Mouse (Mus musculus) gastrocnemius, postnatal 14 days (tissue): Measurements from ENCODE around the gene Nqo1. TPM values are rescaled to one million over a fixed set of nuclear protein-coding genes. Genes with fewer than 3 reads are reported as not detected.

Experiments
- DNase-seq: peaks from one replicate; pipeline ENCODE4 v3.0.0; 2021; ENCODE audit warnings: mixed read lengths
- intact Hi-C: fragments of 180-260 bp; cut with DNase I; formaldehyde crosslinking; loops from one replicate; pipeline ENCODE4 v1.15.1; 2025; ENCODE audit warnings: low total_unique reads
- long read RNA-seq, 2 experiments: library from polyadenylated mRNA; stranded (forward); transcript quantifications; one replicate each; pipeline ENCODE4 v2.0.0; 2021
- total RNA-seq, 2 experiments: library from RNA; stranded (reverse); gene quantifications; 2 replicates each; pipeline ENCODE4 v1.2.3; 2021

Nqo1 gene
- total RNA-seq = 1 to 10 TPM; 3.9 to 4.5 TPM
- long read RNA-seq, experiment 1, partial matches to known transcripts = 0 of 3 reads
- long read RNA-seq, experiment 1, other reads (novel, unspliced or antisense) = 0 of 3 reads
- long read RNA-seq, experiment 2, partial matches to known transcripts = 0 of 2 reads
- long read RNA-seq, experiment 2, other reads (novel, unspliced or antisense) = 0 of 2 reads

DNA sequence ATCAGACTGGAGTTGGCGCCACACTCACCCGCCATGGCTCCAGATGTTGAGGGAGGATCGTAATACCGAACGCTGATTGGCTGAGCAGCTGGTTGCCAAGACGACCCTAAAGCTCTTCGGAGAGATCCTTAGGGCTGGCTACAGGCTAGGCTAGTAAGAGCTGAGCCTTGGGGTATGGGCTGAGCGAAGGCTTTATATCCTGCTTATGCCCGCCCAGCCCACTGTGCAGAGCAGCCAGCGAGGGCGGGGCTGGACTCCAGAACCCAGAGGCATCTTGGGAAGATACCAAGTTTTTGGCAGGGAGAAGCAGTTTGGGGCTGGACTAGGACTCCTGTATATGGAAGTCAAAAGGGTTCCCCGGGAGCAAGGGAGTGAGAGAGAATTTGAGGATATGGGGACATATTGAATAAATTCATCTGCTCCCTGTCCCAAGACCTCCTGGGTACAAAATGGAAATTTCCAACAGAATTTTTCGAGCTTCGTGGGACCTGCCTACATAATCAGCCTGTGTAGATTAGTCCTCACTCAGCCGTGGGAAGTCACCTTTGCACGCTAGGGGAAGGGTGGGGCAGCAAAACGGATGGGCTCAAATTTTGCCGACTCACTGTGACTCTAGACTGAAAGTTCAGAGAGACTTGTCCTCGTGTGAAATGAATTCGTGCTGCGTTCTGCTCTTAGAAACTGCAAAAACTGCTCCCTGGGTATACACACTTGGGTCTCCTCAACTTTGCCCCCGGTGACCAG, at the start of gene Nqo1:
Nqo1 (minus strand) TSS at position 169 of the 744 bp plus-strand sequence.
- intact Hi-C loops = no loop called here

DNA sequence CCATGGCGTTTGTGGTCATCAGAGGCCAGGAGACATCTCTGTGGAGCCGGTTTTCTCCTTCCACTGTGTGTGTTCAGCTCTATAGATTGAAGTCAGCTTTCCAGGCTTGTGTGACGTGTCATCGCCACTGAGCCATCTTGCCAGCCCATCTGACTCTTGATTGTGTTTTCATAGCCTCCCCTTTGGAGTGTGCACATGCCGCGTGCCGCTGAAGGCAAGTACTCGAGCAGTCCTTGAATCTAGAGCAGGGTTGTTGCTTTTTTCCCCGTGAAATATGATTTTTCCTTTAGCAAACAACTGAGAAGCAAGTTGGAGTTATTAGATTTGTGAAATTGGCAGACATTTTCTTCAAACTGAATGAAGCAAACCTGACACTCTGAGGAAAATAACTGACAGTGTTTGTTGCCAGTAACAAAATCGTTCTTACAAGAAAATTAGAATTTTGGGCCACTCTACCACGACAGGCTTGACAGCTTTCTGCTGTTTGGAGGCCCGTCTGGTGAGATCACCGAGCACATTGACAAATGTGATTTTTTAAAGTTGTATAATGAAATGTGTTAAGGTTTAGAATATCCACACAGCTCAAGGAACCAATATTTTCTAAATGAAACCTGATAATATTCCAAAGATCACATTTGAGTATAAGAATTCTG, 48.5 kb upstream of the Nqo1 start:
- intact Hi-C loops = no loop called here
- no peak for DNase-seq

More for the DNA sequence above, at the start of gene Nqo1:
- DNase-seq = peak; percentile 78

DNA sequence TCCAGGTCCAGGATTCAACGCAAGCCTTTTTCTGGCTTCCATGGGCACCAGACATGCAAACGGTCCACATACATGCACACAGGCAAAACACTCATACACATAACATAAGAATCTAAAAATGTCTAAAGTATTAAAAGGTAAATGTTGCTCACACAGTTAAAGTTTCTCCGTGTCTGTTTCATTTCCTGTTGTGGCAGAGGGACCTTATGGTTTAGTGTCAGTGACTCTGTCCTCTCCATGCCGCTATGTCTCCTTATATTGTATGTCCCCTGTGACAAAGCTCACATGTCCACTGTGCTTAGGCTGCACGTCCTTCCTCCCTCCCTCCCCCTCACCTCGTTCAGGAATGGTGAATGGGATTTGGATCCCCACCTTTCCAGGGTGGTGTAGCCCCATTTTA, 46.6 kb upstream of the Nqo1 start:
- no peak for DNase-seq
- intact Hi-C loops = no loop called here

DNA sequence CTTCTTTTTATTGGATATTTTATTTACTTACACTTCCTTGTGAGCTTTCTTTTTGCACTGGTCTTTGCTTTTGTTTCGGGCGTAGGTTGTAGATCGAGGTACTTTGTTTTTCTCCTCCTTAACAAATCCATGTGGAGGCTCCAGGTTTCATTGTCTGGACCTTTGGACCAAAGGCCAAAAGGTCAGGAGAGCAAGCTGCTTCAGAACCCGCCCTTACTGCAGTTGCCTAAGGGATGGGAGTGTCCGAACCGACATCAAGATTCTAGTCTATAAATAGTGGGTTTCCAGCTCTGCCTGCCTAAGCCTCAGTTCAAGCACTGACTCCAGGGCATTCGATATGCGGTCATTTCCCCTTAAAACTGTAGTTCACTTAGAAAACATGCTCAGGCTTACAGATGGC, 46.1 kb upstream of the Nqo1 start:
- intact Hi-C loops = no loop called here
- DNase-seq = no peak

DNA sequence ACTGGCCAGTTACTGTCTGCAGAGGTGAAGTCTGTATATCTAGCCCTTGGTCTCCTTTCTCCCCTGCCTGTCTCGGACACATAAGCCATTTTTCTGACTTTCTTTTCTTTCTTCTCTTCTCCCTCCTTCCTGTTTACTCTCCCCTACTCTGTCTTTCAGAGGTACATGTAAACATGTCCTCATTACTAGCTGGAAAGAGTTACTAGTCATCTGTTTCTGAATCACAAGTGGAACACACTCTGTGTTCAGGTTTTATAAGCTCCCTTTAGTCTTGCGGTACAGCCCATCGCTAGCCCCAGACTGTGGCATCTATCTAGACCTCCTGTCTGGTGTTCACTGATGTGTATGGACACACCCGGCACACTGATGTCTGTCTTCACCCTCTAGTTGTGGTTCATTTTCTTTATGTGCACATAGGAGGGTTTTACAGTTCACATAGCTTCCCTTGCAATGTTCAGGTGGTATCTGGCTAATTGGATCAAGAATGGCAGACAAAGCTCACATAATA, 45.4 kb upstream of the Nqo1 start:
- intact Hi-C loops = no loop called here
- DNase-seq = no peak

DNA sequence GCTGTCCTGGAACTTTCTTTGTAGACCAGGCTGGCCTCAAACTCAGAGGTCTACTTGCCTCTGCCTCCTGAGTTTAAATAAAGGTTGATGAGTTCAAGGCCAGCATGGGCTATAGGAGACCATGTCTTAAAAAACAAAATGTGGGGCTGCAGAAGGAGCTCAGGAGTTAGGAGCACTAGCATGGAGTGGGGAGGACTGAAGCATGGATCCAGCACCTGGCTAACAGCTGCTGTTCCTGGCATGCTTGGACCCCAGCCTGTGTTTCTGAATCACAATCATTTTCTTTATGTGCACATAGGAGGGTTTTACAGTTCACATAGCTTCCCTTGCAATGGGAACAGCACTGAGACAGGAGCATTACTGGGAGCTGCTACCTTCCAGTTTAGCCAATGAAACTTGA, 44.7 kb upstream of the Nqo1 start:
- intact Hi-C loops = no loop called here

DNA sequence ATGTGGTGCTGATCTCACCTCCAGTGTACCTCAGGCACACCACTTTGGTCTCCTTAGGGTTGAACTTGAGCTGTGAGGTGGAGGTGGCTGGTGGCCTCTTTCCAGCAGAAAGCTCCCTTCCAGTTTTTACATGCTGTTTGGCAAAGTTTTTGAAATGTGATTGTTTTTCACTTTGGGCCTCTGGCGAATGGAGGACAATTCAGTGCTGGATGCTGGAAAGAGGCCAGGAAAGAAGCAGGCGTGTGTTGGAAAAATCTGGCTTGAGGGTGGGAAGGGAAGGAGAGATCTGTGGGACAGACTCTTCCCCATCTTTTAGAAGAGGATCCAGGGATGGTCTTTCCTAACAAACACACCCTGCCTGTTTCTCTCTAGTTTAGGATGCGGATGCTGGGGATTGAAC, 41.6 kb upstream of the Nqo1 start:
- peak; percentile 26 for DNase-seq
- intact Hi-C loops = no loop called here

More for the DNA sequence above, 44.7 kb upstream of the Nqo1 start:
- DNase-seq = no peak

DNA sequence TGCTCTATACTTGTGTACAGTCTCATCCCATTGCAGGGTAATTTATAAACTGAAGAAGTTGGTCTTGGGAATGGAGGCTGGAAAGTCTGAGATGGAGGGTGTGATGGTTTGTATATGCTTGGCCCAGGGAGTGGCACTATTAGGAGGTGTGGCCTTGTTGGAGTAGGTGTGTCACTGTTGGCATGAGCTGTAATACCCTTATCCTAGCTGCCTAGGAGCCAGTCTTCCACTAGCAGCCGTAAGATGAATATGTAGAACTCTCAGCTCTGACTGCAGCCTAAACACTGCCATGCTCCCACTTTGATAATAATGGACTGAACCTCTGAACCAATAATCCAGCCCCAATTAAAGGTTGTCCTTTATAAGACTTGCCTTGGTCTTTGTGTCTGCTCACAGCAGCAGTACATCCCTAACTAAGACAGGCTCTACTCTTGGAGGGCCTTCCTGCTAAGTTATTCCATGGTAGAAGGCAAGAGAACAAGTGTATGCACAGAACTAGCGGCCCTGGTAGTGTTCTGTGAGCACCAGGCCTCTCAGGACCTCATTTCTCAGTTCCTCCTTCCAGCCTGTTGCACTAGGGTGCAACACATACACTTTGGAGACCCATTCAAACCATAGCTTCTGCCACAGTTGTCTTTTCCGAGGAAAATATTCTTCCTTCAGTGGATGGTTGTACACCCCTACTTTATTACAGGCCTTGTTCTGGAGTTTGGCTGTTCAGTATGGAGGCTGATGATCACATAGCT, 37.0 kb upstream of the Nqo1 start:
- DNase-seq = no peak
- intact Hi-C loops = loop anchor here (10.0 kb wide), 1 partner anchor 335 kb away; no protein-coding TSS in a partner anchor

DNA sequence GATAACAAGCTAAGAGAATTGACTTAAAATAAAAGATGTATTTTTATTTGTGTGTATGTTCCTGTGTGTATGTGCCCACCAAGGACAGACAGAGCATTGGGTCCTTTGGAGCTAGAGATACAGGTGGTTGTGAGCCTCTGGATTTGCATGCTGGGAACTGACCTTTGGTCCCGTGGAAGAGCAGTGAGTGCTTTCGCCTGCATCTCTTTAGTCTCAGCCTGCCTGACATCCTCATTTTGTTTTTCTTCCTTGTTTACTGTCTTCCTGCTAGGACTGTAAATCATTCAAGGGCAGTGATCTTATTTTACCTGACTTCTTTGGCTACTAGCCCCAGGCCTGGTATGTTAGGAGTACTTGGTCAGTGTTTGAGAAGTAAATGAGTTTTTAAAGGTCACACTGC, 34.7 kb upstream of the Nqo1 start:
- intact Hi-C loops = loop anchor here (10.0 kb wide), 1 partner anchor 333 kb away; no protein-coding TSS in a partner anchor
- DNase-seq = no peak

DNA sequence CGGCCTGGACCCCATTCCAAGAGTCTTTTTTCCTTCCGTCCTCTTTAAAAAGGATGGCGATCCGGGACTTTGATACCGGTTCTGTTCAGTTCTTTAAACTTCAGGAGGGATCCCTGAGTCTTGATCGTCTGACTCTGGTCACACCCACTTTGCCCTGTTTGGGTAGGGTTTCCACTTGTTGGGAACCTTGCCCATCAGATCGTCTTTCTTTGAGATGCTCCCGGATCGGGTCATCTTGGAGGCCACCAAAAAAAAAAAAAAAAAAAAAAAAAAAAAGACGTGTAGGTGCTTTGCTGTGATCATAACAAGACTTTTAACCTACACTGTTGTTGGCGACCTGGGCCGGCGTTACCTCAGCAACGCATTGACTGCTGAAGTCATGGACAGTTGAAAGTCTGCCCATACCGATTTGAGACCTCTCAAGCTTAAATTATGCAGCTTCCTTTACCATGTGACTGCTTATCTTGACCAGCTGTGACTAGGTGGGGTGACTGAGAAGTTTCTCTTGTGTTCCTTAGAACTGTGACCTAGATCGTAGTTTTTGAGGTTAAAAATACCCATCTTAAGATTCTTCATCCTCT, 33.9 kb upstream of the Nqo1 start:
- intact Hi-C loops = loop anchor here (10.0 kb wide), 1 partner anchor 332 kb away; no protein-coding TSS in a partner anchor

DNA sequence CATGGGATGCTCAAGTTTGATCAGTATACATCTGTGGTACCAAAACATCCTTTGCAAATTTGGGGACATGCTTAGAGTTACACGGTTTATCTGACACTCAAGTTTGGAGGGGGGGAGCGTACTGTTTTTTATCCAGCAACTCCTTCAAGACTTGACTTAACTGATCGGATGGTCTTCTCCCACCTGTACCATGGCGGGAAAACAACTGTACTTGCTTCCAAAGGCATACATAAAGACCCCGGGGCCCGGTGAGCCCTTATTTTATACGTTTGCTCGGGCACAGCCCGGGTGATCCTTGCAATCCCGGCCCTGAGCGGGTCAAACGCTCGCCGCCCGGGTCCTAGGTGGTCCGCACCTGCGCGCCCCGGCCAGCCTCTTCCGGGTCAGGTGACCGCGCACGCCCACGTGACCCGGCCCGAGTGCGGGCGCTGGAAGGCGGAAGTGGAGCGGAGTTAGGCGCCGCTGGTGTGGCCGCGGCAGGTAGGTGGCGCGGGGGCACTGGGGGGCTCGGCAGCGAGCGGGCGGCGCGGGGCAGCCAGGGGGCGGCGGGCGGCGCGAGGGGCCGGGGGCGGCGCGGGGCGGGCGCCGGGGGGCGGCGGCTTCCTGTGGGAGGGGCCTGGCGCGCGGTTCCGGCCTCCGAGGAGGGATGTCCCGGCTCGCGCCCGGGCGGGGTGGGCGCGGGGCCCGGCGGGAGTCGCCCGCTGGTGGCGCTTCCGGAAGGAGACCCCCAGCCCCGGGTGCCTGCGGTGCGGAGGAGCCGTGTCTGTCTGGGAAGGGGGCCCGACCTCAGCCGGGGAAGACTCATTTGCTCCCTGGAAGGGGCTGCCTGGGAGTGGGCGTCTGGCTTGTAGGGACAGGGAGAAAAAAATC, 33.2 kb upstream of the Nqo1 start, which contains the start of gene Wwp2:
Wwp2 (plus strand) TSS at position 404 of the 870 bp plus-strand sequence.
- intact Hi-C loops = loop anchor here (10.0 kb wide), 1 partner anchor 331 kb away; no protein-coding TSS in a partner anchor
- DNase-seq = peak; percentile 74

More for the DNA sequence above, 33.9 kb upstream of the Nqo1 start:
- DNase-seq = no peak

DNA sequence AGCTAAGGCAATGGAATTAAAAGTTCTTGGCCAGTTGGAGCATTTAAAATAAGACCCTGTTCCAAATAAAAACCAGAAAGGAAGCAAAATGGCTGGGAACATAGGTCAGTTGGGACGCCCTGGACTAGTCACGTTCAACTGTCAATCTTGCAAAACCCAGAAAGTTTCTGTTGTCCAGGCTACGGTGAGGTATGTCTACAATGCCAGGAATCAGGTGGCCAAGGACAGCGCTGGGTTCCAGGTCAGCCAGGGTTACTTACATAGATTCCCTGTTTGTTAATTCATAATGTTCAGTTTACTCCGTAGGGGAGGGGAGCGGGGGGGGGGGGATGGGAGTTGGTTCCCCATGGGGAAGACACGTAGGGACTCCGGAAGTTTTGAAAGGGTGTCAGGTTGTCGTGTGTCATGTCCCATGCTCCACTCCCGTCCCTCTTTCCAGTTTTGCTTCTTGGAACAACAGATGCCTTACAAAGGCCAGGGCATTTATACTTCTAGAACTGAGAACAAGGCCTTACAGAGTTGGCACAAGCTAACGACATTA, 32.5 kb upstream of the Nqo1 start:
- intact Hi-C loops = loop anchor here (10.0 kb wide), 1 partner anchor 331 kb away; no protein-coding TSS in a partner anchor

DNA sequence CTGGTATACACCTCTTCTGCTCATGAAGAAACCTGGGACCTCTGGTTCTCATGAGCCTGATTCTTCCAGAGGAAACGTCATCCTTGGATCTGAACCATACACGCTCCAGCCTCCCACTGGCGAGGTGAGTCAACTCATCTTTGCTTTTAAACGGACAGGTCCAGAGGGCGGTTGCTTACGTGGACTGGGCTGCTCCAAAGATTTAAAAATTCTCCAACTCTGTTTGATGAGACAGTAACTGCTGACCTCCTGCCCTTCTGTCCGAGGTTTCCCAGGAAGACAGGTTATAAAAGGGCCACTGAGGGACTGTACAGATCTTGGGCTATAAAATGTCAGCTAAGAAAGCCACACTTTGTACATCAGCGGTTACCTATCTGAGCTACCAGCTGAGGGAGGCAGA, 27.8 kb upstream of the Nqo1 start:
- no peak for DNase-seq
- intact Hi-C loops = loop anchor here (10.0 kb wide), 1 partner anchor 326 kb away; no protein-coding TSS in a partner anchor

More for the DNA sequence above, 32.5 kb upstream of the Nqo1 start:
- no peak for DNase-seq

DNA sequence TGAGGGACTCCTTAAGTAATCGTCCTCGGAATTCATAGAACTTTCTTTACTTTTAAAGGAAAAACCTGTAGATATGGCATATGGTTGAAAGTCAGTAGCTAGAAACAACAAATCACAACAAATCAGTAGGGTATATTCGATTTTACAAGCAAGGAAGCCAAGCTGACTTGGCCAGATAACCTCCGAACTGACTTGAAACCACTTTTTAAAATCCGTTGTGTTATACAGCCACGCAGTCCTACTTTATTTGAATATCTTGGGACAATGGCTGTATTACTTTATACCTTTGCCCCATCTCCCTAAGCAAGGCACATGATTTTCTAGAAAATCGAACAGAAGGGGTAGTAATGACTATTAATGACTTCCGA, 22.2 kb upstream of the Nqo1 start:
- intact Hi-C loops = no loop called here
- no peak for DNase-seq

DNA sequence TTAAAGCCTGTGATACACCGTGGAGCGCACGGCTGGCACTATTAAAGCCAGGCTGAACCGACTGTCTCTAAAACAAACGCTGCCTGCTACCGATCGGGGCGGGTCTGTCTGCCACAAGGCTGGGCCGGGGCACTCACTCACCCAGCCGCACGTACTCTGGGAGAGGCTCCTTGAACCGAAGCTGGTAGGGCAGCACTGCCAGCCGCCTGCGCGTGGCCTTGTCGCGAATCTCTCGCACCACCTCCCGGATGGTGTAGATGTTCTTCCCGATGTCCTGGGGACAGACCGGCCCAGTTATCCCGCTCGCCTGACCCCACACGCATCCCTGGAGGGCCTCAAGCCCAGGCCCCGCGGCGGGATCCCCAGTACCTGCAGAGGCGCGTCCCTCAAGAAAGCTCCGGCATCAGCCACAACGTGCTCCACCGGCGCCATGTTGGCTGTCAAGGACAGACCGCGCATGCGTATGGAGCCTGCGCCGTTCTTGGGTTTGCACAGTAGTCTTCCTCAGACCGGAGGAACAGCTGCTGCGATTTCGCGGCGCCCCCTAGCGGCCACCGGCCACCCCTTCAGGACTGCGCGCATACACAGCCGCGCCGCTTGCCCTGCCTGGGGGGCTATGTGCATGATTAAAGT, 21.7 kb upstream of the Nqo1 start, which contains the start of gene Nob1:
Nob1 (minus strand) TSS at position 455 of the 633 bp plus-strand sequence.
- intact Hi-C loops = loop anchor here (5.0 kb wide), 1 partner anchor 37 kb away; no protein-coding TSS in a partner anchor
- peak; percentile 98 for DNase-seq

DNA sequence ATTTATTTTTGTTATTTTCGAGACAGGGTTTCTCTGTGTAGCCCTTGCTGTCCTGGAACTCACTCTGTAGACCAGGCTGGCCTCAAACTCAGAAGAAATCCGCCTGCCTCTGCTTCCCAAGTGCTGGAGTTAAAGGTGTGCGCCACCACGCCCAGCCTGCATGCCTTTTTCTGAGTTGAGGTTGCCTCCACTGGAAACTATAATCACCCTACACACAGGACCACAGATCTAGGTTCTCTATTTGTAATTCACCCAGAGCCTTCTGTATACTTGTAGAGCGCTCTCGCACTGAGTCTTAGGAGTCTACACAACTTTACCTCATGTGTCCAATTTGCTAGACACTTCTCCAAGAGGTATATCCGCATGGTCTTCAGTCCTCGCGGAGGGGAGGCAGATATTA, 21.2 kb upstream of the Nqo1 start:
- DNase-seq = no peak
- intact Hi-C loops = loop anchor here (5.0 kb wide), 1 partner anchor 37 kb away; no protein-coding TSS in a partner anchor

DNA sequence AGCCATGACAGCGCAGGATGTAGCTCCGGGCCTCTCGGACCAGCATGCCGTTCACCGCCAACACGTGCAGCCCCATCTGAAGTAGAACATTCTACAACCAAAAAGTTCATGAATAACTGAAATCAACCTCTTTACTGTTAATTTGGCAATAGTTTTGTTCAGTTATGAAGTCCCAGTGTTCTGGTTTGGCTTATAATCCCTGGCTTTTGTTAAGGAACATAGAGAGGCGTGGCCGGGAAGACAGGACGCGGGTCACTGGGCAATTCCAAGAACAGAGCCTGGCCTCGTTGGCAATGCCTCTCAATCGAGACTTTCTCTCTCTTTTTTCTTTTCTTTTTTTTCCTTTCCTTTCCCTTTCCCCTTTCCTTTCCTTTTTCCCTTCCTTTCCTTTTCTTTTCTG, 14.0 kb upstream of the Nqo1 start:
- no peak for DNase-seq
- intact Hi-C loops = no loop called here
